Mouse (Mus musculus): ENCODE measurements around the gene Edil3.

Gene Edil3

DNA sequence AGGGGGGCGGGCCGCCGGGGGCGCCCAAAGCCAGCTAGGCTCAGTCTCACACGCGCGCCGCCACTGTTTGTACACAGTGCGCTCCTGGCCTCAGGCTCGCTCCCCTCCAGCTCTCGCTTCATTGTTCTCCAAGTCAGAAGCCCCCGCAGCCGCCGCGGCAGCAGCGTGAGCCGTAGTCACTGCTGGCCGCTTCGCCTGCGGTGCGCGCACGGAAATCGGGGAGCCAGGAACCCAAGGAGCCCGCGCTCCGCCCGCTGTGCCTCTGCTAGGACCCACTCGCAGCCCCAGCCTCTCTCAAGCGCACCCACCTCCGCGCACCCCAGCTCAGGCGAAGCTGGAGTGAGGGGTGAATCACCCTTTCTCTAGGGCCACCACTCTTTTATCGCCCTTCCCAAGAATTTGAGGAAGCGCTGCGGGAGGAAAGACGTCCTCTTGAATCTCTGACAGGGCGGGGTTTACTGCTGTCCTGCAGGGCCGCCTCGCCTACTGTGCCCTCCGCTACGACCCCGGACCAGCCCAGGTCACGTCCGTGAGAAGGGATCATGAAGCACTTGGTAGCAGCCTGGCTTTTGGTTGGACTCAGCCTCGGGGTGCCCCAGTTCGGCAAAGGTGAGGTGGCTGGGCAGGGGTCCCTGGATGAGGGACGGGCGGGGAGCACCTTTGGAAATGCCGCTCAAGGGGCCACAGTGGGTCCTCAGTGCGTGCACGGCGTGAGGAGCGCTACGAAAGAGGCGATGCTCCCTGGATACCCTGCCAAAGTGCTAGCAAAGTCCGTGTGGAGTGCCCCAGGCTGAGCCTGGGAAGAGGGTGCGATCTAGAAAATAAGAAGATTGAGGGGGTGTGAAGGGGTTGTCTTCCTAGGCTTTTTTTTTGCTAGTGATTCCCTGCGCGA is at the start of gene Edil3:
Gene Edil3 (plus strand): TSS at position 33 of the 892 bp plus-strand sequence.
- DNase-seq, result peak in 1 of 2 experiments; percentile 29

DNA sequence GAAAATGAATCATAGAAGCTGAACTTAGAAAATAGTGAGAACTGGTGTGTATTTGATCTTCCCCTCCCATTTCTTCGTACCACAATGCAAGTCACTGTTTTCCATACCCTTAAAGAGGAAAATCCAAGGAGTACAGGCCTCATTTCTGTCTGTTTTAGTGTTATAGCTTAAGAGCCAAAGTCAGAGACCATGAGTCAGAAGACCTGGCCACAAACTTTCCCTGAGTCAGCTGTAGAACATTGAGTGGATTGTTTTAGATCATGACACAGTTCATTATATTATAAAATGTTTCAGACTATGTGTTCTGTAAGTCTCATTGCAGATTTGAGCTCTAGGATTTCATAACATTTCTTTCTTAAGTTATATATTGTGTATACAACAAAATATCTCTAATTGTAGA is 22.1 kb upstream of the Edil3 start:
- DNase-seq, result no peak

GRCm38 (mm10) chr13:88801006-88801405 is 20.3 kb upstream of the Edil3 start:
- no peak for DNase-seq

- peak in 1 of 2 experiments; percentile 24 for DNase-seq
Observed at GRCm38 (mm10) chr13:88805838-88806237, 15.4 kb upstream of the Edil3 start.

GRCm38 (mm10) chr13:88806269-88806668 is 15.0 kb upstream of the Edil3 start:
- no peak for DNase-seq

GRCm38 (mm10) chr13:88810097-88810496 is 11.2 kb upstream of the Edil3 start:
- DNase-seq, result no peak

DNA sequence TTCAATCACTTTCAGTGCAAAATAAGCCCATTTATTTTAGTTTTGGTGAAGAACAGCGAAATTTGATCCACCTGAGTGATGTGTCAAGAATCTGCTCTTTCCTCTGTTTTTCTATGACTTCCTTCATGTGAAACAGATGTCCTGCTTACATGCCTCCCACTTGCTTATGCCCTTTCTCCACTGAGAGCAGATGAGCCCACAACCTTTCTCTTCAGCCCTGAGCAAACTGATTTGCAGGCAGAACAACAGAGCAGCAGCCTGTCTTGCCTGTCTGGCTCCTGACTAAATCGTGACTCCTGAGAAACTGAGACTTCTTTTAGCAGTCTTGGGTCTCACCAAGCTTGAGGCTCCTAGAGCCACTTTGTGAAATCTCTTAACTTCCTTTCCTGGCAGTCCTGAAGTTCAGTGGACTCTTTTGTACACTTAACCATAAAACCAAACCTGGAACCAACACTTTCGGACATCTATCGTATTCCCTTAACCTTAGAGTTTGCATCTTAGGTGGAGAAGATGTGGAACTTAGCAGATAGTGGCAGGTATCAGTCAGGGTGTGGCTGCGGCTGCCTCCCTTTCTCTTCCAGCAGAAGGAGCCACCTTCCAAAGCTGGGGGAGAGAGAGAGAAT is 475 bp upstream of the Edil3 start:
- no peak for DNase-seq

DNA sequence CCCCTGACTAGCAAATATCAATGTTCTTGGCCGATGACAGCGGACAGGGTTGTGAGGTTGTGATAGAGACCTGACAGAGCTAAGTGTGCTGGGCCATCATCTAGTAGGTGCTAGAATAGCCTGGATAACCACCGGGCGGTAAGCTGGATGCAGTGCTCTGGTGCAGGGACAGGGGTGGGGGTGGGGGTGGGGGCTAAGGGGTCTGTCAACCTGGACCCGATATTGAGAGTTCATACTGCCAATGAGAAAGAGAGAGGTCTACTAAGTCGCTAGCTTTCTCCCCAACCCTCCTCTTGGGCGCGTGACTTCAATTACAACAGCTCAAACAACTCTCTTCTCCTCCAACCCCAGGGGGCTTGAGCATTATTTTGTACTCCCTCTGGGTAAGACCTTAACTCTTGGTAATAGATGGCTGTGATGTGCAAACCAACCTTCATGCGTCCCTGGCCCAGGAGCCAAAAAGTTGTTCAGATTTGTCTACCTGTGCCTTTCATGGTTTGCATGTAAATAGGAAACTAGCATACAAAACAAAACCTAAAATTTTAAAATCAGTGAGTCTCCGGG is 1.1 kb downstream of the Edil3 start:
- no peak for DNase-seq

DNA sequence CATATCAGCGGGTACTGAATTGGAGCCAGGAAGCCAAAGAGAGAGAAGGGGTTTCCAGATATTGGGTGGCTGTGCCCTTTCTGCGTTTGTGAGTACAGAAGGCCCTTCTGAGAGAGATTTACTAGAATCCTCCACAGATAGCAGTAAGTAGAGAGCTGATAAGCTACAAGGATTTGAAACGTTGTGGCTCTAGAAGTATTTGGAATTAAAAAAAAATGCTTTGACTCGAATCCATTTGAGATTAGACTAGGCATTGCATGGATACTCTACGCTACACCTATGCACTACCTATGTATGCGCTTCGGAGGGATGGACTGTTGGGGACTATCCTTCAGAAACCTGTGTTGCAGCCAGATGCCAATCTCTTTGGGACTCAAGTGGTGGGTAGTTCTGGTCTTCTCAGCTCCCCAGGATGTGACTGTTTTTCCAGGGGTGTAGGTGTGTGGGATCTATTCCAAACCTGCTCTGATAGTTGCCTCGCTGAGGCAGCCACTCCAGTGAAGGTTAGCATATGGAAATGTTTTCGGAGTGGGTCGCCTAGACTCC is 1.8 kb downstream of the Edil3 start:
- no peak for DNase-seq

DNA sequence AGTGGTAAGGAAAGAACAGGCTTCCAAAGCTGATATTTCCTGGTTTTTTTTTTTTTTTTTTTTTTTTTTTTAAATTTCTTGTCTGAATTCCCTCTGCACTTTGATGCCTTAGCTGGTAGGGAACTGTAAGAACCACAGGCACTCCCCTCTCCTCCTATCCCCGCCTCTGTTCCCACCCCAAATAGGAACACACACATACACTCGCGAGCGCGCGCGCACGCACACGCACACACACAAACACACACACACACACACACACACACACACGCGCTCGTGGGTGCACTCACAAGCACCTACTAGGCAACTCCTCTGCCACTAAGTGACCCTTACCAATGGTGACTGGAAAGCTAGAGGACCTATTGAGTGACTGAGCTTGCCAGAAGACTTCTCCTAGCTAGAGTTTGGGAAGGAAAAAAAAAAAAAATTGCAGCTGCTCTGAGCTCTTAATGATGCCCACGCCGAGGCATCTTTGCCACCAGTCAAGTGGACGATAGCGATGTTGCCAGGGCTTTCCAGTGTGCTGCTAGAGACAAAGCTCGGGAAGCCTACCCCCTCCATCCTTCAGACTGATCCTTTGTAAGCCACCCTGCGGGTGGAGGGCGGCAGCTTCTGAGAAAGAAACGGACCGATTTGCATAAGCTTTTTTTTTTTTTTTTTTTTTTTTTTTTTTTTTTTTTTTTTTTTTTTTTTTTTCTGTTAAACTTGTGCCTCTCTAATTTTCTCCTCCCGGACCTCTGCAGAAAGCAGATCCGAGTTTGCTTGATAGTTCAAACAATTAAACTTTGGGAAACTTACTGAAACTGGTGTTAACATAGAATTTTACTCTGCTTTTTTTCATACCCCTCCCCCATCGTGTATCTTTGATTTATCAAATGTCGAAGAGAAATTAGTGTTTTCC is 2.5 kb downstream of the Edil3 start:
- peak; percentile 16 to 36 for DNase-seq

- no peak for DNase-seq
Observed at GRCm38 (mm10) chr13:88824441-88824840, 3.2 kb downstream of the Edil3 start.

GRCm38 (mm10) chr13:88828362-88828761 is 7.1 kb downstream of the Edil3 start:
- DNase-seq, result no peak

DNA sequence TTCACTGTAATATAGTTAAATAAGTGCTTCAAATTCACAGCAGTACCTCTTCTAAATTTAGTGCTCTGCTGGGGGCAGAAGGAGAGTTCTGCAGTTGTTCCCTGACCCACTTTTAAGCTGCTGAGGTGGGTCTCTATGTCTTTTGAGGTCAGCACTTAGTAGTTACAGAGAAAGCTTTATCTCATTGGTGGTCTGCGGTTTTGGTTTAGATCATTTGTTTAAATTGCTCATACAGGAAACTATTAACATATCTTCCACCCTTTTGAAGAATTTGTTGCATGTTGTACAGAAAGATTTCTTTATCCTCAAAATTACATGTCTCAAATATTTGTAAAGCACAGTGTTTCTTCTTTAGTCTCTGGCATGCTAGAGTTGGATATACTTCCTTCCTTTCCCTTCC is 12.5 kb downstream of the Edil3 start:
- no peak for DNase-seq

DNA sequence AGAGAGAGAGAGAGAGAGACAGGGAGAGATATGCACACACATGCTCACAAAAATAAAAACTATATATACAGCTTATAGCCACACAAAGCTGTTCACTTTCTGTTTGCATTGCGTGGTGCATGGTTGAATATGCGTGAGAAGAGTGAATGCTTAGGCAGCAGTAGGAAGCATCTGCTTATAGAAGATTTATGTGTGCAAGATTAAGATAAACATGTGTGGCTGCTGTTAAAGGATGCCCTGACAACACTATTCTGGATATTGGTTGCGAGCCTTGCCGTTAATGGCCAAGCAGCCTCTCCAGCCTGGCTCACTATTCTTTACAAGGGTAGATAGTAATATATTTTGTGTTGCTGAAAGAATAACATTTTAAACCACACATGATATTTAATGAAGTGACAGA is 28.5 kb downstream of the Edil3 start:
- no peak for DNase-seq

DNA sequence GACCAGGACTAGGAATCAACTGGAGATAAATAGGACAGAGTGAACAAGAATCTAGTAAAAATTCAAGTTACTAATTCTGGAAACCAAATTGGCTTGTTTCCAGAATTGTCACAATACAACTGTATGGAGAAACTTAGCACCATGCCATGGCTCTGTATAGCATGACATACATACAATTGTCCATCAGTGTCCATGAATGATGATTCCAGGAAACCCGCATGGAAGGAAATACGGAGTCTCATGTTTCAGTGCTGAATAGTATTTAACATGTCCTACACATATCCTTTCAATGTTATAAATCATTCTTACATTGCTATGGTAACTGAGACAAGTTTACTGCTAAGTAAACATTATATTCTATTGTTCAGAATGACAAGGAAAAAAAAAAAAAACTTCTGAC is 58.7 kb downstream of the Edil3 start:
- DNase-seq, result no peak

GRCm38 (mm10) chr13:88890728-88891127 is 69.5 kb downstream of the Edil3 start:
- no peak for DNase-seq

DNA sequence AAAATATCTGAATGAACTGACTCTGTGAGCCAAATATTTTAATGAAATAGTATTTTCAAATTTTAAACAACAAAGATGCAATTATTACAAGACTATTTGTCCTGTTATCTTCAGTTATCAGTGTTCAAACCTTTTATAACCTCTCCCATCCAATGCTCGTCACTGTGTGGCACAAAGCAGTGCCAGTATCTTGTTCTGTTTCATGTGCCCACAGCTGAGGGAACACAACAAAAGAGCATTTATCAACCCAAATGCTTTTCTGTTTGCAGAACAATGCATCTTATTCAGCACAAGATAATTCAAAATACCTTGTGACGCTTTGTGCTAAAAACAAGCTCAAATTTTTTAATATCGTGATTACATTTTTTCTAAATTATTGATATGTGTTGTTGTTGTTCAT is 78.8 kb downstream of the Edil3 start:
- DNase-seq, result no peak

DNA sequence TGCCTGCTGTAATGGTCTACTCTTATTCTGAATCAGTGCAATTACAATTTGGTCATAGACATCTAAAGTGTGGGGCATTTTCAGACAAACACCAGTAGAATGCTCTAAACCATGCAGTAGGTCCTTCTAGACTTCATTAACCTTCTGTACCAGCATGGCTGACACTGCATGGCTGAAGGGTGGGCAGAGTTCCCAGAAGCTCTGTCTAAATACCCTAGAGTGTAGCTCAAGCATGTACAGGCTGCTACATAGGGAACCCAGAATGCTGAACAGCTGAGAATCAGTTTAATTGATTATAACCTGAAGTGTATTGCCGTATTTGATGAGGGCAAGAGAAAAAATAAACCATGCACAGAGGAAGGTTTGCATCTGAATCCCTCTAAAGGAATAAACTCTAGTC is 86.1 kb downstream of the Edil3 start:
- DNase-seq, result no peak

GRCm38 (mm10) chr13:88908187-88908586 is 86.9 kb downstream of the Edil3 start:
- no peak for DNase-seq

DNA sequence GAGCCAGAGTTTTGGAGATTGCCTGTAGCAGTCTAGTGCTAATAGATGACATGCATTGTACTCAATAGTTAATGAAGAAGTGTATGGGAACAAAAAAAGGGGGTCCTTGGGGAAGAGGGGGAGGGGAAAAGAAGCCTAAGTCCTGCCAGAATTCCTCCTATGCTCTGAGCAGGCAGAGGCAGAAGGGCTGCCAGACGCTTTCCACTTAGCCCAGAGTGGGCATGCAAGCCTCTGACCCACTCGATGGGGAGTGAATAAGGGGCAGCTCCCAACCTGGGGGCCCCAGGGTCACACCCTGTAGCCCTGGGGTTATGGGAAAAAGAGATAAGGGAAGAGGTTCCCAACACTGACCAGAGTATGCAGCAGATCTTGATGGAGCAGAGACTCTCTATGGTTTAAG is 95.2 kb downstream of the Edil3 start:
- no peak for DNase-seq

- no peak for DNase-seq
Observed at GRCm38 (mm10) chr13:88929626-88930025, 108.4 kb downstream of the Edil3 start.

- no peak for DNase-seq
Observed at GRCm38 (mm10) chr13:88938564-88938963, 117.3 kb downstream of the Edil3 start.

DNA sequence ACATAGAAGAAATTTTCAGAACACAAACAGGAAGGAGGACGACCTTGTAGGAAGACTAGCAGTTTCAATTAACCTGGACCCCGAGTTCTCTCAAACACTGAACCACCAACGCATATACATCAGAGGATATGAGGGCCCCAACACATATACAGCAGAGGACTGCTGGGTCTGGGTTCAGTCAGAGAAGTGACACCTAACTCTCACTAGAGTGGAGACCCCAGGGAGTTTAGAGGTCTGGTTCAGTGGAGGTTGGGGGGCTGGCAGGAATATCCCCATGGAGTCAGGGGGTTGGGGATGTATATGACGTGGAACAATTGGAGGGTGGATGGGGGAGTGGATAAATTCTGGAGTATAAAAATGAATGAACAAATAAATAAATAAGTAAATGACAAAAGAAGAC is 151.1 kb downstream of the Edil3 start:
- DNase-seq, result no peak

All from kidney, postnatal 36 days (tissue).